Mouse (Mus musculus) fat pad, adult 2 months (tissue): ENCODE measurements around the gene Fyn.

Experiments used
- DNase-seq: peaks from one replicate; pipeline ENCODE4 v3.0.0-alpha.2; 2011; ENCODE audit warnings: low read depth, low spot score; ENCODE audit errors: extremely low read depth

Gene Fyn

DNA sequence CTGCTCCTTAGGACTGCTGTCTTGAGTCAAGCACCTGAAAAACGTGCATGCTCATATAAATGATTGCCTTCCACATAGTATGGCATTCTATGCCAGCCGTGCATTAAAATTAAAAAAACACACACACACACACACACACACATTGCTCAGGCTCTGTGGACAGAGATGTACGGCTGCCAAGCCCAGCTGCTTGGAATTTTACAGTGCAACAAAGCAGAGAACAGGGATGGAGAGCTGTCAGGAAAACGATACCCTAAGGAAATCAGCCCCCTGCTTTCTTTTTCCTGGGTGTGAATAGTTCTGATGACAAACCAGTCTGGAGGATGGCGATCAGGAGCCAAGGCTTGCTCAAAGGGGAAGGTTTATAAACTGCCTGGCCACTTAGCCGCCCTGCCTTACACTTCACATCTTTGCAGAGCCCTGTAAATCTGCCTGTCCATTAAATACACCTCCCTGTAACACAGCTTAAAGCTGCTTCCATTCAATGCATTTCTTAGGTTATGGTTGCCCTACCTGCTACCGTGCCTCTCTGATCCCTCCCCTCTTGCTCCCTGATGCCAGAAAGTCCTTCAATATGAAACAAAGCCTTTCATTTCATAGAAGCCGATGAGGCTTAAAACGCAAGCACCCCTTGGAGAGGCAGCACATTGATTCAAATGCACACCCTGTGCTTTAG, 228.6 kb downstream of the Fyn start:
- DNase-seq, result no peak

DNA sequence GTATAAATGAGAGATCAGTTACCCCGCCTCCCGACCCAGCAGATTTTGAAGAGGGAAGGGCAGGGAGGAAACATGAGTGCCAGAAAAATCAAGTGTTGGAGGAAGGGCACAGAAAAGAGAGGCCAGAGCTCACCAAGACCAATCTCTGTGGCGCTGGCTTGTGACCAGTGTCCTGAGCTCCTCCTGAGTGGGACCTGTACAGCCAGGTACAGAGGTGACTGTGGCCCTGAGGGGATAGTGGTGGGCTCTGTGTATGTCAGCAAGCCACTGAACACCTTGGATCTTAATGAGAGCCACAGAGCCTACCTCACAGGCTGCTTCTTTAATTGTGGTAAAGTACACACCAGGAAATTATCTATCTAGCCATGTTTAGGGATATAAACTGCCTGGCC, 229.1 kb downstream of the Fyn start:
- DNase-seq, result no peak

DNA sequence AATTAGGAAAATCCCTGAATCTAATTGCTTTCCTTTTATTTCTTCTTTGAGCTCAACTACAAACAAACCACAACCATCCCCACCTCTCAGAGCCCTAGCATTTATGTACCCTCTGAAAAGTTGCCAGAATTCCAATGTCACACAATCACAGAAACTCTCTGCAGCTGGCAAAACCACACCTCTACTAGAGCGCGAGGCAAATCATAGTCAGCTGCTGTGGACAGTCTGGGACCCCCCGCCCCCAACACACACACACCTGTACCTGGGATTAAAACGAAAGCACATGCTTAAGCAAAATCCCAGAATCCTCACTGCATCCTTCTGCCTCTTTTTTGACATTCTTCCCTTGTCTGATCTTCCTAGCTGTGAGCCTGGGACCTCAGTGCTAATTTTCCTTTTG, 230.9 kb downstream of the Fyn start:
- no peak for DNase-seq

DNA sequence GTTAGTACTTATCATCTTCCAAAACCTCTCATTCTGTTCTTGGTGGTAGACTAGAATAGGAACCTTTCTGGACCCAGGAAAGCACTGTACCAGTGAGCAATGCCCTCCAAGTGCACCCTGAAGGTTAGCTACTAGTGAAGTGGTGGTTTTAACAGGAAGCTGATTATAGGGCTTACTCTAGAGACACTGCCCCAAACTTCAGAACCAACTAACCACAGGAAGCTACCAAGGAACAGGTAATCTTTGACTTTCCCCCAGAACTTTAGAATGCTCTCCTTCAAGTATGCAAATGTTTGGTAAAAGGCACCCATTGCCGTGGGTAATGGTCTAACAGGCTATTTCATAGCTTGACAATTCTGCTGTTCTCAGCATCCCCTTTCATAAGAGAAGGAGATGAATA, 231.5 kb downstream of the Fyn start:
- no peak for DNase-seq

DNA sequence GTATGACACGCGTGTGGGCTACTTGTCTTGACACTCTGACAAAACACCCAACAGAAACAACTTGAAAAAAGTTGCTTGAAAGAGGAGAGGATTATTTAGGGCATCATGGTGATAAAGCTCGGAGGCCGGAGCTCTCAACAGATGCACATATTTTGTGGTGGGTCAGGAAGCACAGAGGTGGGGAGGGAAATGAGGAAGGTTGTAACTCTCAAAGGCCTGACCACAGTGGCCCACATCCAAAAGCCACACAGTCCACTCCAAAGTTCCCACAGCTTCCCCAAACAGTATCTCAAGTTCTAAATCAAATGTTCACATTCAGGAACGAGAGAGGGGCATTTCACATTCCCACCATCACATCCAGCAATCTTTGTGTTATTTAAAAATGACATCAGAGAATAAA, 232.4 kb downstream of the Fyn start:
- no peak for DNase-seq

DNA sequence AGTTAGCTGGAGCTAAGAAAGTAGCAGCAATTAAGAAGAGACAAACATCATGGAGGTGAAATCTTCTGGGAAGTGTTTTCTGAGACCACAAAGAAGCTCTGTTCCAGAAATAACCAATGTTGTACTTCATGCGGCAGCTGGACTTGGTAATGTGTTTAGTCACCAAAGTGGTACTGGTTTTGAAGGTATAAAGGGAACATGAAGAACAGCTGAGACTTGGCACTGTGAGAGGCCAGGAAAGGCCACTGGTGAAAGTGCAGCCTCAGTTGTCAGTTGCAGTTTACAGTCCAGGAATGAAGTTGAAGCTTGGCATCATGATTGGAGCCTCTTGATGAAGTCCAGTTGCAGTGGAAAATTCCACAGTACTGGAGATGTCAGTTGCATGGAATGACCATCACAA, 237.8 kb downstream of the Fyn start:
- no peak for DNase-seq

DNA sequence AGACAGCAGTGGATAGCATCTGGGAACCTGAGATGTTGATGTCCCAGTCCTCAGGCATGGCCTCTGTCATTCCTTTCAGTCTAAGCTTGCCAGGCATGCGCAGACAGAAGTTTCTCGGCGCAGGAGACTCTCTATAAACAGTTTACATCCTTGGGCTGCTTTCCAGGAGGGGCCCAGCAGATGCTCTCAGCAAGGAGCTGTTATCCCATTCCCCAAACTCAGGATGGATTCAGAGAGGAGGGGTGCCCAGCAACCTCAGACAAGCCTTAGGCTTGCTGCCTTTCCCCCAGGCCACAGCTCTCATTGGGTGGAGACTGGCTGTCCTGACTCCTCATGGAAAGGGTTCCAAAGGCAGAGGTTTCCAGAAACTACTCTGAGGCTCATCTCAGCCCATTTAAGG, 242.6 kb downstream of the Fyn start:
- no peak for DNase-seq

DNA sequence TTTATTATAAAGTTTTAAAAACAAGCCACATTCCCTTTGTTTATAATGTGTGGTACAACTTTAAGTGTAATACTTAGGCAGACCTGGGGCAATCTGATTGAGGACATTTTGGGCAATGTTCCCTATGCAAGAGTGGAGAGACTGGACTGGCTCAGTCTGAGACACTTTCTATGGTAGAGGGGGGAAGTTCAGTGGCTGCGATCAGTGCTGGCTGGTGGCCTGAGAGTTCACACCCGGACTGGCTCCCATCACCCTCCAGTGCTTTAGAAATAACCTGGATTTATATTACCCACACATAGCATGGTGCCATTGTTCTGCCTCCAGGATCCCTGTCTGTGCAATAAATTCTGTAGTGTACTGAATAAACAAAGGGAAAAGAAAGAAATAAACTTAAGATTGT, 243.5 kb downstream of the Fyn start:
- peak; percentile 74 for DNase-seq

DNA sequence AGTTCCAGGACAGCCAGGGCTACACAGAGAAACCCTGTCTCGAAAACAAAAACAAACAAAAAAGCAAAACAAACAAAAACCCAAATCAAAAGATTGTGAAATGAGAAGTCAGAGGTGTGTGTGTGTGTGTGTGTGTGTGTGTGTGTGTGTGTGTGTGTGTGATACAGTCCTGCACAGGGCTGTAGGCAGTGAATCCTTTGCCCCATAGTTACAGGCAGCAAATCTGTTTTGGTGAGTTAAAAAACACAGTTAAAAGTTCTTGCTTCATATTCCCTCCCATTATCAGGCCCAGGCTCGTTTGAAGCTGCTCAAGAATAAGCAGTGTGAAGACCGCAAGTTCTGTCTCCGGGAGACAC, 244.0 kb downstream of the Fyn start, which contains the start of gene Traf3ip2:
Gene Traf3ip2, plus strand, starts transcription at position 302 of the 356 bp plus-strand sequence.
- DNase-seq, result no peak

DNA sequence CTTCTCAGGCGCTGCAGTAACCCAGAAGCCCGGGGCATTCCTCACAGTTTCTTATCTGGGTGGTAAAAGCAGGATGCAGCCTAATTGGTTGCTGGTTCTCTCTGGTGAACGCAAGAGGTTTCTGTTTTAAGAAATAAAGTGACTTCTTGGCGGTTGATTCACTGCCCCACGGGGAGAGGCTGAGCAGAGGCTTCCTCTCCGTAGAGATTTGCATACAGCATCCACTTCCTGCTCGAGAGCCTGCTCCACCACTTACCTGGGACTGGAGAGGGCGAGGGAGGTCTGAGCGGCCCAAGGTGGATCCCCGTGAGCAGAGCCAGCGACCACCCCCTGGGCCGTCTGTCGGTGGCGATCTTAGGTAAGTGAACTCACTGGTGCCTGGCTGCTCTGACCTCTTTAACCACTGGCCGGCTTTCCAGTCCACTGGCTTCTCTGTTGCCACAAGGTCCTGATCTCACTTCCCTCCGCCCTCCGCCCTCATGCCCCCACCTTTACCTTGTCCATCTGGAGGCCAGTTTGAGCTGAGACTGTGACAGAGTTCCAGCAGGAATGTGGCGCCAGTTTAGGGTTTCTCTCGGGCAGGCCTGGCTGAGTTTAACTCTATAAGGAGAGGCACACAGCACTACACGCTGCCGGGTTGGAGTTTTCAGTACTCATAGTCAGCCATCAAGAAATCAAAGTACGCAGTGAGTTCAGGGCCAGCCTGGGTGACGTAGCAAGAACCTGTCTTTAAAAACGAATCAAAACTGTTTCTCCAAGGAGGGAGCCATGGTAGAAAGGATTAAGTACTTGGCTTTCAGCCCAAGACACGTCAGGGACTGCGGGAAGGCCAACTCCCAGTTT, 244.6 kb downstream of the Fyn start:
- peak; percentile 59 for DNase-seq

DNA sequence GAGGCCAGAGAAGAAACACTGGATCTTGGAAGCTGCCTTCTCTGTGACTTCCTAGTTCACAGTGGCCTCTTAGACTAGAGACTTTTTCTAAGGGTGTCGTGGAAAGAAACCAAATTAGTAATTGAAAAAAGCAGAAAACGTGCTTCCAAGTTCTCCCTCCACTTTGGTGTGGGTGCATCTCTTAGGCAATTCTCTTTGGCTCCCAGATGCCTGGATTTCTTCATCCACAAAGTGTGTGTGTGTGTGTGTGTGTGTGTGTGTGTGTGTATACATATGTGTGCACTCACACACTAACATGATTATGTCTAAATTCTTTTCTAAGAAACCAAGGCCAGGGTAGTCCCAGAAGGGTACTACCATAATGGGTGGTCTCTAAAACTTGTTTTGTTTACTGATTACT, 245.3 kb downstream of the Fyn start:
- DNase-seq, result peak; percentile 59

DNA sequence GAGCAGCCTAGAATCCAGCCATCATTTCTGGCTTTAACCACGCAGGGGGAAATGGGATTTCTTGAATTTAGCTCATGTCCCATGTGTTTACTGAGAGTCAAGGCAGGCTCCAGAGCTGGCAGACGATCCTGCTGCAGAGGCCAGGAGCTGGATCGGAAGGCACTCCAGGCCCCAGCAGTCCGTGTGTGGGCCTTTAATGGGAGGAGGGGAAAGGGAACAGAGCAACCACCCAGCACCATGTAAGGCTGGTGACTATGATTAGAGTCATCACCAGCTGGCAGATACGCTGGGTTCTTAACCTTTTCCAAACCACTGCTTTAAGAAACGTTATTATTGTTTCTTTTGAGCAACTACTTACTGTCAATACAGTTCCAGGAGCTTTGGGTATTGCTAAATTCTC, 246.0 kb downstream of the Fyn start:
- peak; percentile 87 for DNase-seq
